Mouse (Mus musculus): ENCODE measurements at regions not wholly inside any gene's neighbourhood (a gene's known extent, or its start where the extent isn't known, plus 50 kb on each side); places are given as distances from the start of the nearest gene placed in this dataset.
A peak's percentile ranks its signal among the peaks of the same experiment; 100 is the strongest.
"Not testable (repeated sequence)": the region's sequence is repeated elsewhere in the genome, so short reads cannot be mapped to it uniquely, and the experiment has no call there.

DNA sequence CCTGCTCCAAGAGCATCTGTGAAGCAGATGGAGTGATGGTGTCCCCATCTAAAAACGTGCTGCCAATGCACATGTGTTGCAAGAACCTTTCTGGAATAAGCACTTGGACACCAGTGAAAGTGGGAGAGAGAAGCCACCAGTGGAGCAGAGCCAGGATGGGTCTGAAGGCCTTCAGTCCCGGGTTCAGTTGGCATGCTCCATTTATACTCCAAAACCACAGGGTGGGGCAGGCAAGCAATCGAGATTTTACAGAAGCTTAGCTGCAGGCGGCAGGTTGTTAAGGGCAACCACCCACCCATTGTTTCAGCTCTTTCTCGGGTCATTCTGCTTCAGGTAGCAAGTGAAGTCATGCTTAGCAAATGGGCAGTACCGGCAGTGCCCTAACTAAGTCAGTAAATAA lies 51.8 kb upstream of the Sv2b start:
- DNase-seq (ENCODE audit: low spot score in 2 of 2) = peak in 1 of 2 experiments; percentile 40

DNA sequence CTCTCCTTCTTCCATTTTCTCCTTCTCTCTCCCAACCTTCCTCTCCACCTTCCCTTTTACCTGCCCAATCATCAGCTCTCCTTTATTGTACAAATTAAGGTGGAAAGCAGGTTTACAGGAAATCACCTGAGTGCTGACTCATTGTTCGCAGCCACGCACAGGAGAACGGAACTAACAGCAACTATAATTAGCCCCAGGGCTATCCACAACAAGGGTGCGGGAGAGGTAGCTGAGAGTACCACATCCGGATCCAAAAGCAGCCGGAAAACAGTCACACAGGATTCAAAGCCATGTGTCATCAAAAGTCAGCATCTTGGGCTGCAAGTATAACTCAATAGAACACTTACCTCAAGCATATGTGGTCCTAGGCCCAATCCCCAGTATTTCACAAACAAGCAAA lies 53.5 kb upstream of the Sv2b start:
- DNase-seq (ENCODE audit: low spot score in 2 of 2) = no peak

DNA sequence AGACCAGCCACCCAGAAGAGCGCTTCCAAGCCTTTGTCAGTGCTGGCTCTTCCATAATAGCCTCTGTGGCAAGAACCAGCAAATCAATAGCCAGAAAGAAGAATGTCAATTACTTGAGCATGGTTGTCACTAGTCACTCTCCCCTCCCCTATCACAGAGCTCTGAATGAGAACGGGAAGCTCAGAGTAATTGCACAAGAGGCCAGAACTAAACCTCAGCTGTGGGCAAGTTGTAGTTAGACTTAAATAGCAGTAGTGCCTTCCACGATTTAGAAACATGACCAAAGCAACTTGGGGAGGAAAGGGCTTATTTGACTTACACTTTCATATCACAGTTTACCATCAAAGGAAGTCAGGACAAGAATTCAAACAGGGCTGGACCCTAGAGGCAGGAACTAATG lies 56.4 kb upstream of the Sv2b start:
- DNase-seq (ENCODE audit: low spot score in 2 of 2) = no peak

DNA sequence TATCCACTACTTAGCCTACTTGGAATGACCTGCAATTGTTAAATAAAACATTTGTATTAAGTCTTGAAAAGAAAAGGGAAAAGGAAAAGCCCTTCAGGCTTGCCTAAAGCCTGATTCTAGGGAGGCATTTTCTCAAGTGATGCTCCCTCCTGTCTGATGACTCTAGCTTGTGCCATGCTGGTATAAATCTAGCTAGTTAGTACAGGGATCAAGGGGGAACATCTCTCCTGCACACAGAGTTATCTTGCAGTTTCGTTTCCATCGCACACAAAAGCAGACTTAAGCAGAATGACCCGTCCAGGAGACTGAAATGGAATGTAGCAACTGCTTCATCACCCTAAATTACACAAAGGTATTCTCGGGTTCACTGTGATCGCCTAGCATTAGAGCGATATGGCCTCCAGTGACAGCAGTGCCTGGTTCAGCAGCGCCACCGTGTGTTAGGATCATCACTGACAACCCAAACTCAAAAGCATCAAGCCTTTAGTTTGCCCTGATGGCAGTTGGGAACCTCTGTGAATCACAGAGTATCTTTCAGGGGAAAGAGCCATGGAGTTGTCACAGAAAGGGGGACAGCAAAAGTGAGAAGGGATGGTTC lies 57.3 kb upstream of the Sv2b start:
- DNase-seq (ENCODE audit: low spot score in 2 of 2) = peak; percentile 86 to 91

DNA sequence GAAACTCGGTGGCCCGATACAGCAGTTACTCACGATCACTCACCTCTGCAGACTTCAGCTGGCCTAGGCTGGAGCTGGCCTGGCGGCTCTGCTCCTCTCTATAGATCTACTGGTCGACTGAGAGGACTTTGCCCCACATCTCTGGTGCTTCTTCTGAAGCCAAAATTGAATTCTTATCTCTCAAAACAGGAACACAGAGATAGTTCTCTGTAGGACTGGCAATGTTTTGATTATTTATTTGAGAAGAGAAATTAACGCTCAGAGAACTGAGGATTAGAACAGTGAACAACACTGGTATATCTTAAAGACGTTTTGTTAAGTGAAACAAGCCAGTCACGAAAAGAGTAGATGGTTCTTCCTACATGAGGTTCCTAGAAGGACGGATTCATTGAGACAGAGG lies 59.3 kb upstream of the Sv2b start:
- no peak for DNase-seq (ENCODE audit: low spot score in 2 of 2)

DNA sequence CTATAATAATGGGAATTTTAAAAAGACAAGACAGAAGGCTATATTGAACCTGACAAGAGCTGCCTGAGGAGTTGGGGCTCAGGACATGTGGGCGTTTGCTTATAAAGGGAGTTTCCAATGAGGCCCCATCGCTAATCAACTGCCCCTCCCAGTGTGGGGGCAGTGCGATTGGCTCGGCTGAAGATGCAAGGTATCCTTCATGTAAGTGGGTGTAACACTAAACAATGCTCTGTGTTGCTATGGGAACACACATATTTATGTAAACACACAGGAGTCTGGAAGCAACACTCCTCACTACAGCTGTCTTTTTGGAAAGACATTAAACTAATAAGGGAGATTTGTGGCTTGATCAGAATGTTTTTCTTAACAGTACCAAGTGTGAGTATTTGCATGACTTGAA lies 60.3 kb upstream of the Sv2b start:
- no peak for DNase-seq (ENCODE audit: low spot score in 2 of 2)

DNA sequence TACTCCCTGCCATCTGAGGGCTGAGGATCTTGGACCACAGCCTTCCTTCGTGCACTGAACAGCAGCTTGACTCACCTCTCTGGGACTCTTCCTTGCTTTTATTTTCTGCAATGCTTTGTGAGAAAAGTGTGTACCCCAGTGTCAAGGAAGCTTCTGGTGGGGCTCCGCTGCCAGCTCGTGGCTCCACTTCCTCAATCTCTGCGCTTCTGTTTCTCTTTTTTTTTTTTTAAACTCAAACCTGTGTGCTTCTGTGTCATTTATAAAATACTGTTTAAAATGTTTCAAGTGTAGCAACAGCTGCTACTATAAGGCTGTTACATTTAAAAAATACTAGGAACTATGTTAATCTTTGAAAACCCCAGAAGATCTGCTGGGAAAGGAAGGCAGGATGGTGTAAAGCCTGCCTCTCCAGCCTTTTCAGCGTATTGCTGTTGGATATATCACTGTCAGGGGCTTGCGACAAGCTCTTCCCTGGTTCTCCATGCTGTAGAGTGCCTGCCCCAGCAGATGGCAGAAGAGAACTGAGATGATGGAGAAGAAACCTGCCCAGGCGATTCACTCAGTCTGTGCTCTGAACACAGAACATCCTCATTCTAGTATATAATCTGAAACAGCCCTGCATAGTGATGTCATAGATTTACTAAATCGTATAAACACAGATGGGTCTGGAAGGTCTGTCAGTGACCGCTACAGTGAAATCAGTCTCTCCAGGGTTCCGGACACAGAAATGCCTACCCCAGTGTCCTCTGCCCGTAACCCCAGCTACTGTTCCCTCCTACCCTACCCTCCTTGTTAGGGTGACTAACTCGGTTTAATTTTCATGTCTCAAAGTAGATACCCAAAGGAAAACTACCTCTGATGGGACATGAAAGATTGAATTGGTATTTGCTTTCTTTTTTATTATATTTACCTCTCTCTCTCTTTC lies 61.8 kb upstream of the Sv2b start:
- peak; percentile 84 for DNase-seq (ENCODE audit: low spot score in 2 of 2)

DNA sequence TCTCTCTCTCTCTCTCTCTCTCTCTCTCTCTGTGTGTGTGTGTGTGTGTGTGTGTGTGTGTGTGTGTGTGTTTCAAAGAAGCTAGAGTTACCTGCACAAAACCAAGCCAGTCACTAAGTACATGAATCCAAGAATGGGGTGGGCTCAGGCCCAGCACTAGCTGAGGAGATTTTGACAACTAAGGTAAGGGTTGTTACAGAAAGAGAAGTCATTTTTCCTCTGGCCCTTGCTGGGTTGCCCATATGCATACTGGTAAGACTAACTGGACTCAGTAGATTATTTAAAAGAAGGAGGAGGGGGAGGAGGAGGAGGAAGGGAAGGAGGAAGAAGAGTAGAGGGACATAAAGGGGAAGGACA lies 62.4 kb upstream of the Sv2b start:
- DNase-seq (ENCODE audit: low spot score in 2 of 2) = no peak

DNA sequence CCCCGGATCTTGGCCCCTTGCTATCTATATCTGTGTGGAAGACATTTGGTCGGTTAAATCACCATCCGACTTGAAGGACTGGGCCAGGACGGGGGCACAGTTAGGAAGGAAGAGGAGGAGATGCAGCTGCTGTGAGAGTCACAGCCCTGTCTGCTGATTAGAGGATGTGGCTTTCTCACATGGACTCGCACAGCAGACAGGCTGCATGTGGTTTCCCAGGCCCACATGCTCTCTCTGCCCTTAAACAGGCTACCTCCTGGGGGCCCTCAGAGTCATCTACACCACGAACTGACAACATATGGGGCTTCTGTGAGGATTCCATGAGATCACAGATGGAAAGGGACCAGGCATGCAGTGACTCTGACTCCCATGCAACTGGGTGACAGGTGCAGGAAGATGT lies 62.9 kb upstream of the Sv2b start:
- DNase-seq (ENCODE audit: low spot score in 2 of 2) = no peak

DNA sequence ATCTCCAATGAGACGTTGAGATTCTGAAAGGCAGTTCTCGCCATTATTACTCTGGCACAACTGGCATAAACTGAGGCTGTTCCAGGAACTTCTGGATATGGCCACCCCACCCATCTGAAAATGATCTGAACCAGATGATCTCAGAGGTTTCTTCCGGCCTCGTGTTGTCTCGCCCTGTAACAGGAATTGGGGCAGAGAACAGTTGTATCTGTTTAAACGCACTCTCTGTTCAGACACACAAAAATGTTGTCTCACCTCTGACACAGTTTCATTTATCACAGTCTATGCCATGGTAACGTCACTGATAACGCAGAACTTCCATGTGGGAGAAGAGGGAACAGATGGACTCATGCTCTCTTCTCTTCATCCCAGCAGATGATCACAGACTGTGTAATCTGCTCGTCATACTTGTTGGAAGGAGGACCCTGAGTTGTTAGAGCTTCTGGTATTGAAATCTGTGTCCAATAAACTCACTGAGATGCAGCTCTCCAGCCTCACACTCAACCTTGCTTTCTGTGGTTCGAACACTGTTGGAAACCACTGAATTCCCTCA lies 63.9 kb upstream of the Sv2b start:
- DNase-seq (ENCODE audit: low spot score in 2 of 2) = no peak

DNA sequence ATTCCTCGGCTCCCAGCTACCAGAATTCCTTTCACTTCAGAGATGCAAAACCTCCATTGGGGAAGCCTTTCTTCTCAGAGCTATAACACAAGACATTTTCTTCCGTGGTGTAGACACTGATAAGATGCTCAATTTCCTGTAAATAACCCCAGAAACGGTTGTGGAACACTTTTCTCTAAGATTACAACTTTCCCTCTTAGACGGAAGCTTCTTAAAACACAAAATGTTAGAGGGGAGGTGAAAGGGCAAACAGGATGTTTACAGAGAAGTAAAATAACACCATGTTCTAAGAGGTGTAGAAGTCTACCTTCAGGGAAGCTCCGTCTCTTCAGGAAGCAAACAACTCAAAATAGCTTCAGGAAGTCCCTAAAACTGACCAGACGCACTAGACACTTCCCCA lies 65.4 kb upstream of the Sv2b start:
- DNase-seq (ENCODE audit: low spot score in 2 of 2) = no peak

DNA sequence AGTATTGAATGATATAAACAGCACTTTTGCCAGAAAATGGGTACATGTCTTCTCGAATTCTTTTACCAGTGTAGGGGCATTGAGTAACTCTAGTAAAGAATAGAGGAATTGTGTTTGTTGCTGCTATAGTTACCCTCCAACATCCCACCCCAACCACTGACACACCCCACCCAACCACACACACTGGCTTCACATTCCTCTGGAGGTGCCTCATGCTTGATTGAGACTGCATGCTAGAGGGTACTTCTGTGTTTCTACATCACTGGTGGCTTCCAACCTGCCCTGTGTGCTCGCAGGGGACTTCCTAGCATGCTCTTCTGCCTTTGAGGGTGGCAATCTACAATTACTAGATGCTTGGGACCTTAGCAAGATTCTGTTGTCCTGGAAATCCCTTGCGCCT lies 70.5 kb upstream of the Sv2b start:
- DNase-seq (ENCODE audit: low spot score in 2 of 2) = no peak

DNA sequence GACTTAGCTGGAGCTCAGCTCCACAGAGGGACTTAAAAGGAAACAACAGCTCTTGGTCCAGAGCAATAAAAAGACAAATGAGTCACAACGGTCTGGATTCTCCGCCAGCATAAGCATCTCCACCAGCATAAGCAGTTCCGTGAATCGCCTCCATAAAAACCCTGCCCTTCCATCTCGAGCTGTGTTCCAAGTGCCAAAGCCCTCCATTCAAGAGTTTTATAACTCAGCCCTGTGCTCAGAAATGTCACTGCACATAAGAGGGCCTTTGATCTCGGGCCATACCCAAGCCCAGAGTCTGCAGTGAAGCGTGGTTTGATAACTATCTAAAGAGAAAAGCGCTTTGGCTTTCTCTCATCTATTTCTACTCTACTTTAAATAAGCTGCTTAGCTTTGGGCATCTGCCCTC lies 70.8 kb upstream of the Akap13 start:
- no peak for DNase-seq (ENCODE audit: low spot score in 2 of 2)

DNA sequence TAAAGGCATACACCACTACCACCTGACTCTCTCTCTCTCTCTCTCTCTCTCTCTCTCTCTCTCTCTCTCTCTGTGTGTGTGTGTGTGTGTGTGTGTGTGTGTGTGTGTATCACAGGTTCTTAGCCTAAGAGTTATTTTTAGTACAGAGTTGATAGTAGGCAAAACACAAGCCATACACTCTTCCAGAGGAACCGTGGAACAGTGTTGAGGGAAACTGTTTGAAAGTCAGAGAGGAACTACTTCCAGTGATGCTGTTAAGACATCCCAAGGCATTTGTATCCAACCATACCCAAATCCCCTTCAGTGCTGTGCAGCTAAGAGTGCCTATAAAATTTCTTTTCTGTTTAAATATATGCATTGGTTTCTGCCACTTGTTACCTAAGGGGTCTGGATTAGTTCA lies 68.3 kb upstream of the Akap13 start:
- DNase-seq (ENCODE audit: low spot score in 2 of 2) = no peak

DNA sequence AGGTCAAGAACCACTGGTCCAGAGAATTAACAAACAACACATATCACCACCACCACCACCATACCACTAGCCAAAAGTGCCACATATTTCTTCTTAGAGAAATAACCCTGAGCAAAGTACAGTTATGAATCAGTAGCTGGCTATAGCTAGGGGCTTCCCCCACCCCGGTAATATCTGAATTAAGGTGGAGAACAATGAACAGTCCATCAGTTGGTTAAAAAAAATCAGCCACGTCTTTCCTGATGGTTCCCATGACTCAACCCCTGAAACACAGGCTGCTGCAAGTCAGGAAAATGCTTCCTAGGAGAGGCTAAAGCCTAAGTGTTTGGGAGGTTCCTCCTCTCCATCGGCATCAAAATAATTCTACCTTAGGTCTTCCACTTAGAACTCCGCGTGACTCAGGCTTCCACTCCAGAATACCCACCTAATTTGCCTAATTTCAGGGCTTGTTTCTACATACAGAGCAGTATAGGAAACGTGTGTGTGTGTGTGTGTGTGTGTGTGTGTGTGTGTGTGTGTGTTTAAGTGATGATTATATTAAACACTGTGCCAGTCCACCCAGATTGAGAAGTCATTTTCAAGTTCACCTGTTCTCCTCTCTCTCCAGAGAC lies 67.4 kb upstream of the Akap13 start:
- no peak for DNase-seq (ENCODE audit: low spot score in 2 of 2)

DNA sequence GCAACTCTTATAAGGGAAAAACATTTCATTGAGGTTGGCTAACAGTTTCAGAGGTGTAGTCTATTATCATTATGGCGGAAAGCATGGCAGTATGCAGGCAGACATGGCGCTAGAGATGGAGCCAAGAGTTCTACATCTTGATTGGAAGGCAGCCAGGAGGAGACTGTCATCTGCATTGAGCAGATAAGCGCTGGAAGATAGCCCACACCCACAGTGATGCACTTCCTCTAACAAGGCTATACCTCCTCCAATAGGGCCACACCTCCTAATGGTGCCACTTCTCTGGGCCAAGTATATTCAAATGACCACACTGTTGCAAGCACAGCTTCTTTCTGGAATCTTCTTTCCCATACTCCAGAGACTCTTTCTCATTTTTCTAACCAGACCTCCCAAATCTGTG lies 65.2 kb upstream of the Akap13 start:
- no peak for DNase-seq (ENCODE audit: low spot score in 2 of 2)

DNA sequence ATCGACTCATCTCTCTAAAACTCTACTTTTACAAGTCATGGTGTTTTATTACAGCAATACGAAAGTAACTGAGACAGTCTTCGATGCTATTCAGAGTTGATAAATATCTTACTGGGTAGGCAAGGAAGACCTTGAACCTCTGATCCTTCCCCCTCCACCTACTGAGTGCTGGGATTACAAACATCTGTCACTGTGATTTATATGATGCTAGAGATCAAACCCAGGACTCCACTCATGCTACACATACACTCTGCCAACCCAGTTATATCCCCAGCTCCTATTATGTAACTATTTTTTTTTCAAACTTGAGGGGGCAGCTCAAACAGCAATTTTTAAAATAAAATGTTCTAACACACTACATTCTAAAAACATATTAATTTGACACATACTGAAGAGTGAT lies 62.6 kb upstream of the Akap13 start:
- no peak for DNase-seq (ENCODE audit: low spot score in 2 of 2)

DNA sequence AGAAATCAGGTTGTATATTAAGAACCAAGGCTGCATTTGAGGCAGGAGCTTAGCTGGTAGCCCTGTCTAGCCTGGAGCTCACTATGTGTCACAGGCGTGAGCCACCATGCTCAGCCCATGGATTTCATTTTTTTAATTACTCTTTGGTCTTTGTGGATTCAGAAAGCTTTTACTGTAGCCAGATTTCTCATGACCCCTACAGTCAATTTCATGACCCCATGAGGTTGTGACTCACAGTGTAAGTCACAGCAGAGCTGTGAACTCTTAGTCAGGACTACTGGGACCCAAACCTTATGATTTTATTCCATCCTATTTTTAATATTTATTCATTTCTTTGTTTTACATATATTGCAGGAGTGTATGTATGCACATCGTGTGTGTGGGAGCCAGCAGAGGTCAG lies 61.9 kb upstream of the Akap13 start:
- DNase-seq (ENCODE audit: low spot score in 2 of 2) = no peak

DNA sequence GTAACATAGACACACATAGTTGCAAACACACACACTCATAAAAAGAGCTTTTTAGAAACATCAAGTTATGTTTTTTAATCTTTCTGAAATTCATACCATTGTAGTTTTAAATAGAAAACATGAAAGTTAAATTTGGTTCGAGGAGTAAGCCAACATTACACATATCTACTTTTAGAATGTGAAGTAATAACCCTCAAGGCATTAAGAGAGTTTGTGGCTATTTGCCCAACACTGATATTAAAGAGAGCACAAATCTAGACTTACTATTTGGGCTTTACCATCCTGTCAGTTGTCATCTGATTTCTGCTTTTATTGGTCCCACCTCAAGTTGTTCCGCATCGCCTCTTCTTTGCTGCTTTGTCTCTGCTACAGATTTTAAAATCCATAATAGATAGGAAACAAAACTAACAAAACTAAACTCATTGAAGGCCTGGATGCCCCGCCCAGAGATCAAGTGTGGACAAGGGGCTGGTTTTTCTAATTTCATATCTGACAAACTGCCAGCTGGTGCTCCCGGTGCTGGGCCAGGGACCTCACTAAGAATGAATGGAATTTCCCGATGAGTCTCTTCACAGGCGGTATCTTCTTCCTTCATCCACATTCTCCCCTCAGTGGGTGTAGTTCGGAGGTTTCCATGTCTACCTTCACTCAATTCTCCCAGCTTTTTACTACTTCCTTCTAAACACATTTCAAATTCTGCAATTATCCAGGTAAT lies 60.3 kb upstream of the Akap13 start:
- no peak for DNase-seq (ENCODE audit: low spot score in 2 of 2)

DNA sequence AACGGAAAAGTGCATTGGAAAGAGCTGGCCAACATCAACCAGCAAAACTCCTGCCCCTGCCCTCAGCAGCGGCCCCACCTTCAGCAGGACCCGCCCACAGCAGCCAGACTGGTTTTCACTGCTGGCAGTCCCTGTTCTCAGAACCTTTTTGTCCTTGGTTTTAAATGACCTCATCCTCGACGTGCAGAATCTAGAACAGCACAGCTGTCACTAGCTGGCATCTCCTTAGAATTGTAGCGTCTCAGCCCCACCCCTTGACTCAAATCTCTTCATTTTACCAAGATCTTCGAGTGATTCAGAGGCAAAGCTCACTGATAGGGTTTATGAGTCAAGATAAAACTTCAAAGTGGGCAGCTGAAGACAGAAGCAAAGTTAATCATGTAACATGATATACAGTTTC lies 57.8 kb upstream of the Akap13 start:
- no peak for DNase-seq (ENCODE audit: low spot score in 2 of 2)

DNA sequence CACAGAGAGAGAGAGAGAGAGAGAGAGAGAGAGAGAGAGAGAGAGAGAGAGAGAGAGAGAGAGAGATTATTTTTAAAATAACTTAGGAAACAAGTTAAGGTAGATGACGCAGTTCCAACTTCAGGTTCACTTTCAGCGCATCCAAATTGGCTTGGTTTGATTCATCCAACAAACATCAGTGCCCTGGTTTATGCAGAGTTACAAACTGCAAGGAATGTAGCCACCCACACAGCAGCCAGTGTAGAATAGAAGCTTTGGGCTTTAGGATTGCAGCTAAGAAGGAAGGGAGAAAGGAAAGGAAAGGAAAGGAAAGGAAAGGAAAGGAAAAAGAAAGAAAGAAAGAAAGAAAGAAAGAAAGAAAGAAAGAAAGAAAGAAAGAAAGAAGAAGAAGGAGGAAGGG lies 56.9 kb upstream of the Akap13 start:
- not testable (repeated sequence) for DNase-seq (ENCODE audit: low spot score in 2 of 2)
